Mouse (Mus musculus) natural killer cell, adult 2 months (primary cell): ENCODE measurements around the gene Gna11.

Source experiments
- DNase-seq, 2 experiments: peaks; one replicate each; pipeline ENCODE4 v3.0.0; 2022; ENCODE audit warnings: low spot score in 2 of 2

Gene Gna11

GRCm38 (mm10) chr10:81507095-81507494 is 37.9 kb downstream of the Gna11 start:
- DNase-seq, result no peak

- peak; percentile 51 to 77 for DNase-seq
Measured at GRCm38 (mm10) chr10:81505016-81505664, 39.9 kb downstream of the Gna11 start.

- DNase-seq, result peak; percentile 86 to 88
Measured at GRCm38 (mm10) chr10:81502658-81503057, 42.3 kb downstream of the Gna11 start.

GRCm38 (mm10) chr10:81501863-81502262 is 43.1 kb downstream of the Gna11 start:
- DNase-seq, result no peak

GRCm38 (mm10) chr10:81500032-81500431 is 45.0 kb downstream of the Gna11 start, which contains the start of gene S1pr4:
TSS of gene S1pr4 (minus strand) at chr10:81500132.
- no peak for DNase-seq

GRCm38 (mm10) chr10:81499250-81499901 is 45.6 kb downstream of the Gna11 start:
- DNase-seq, result peak; percentile 85 to 87

- DNase-seq, result peak; percentile 31 to 42
Measured at GRCm38 (mm10) chr10:81498316-81499249, 46.4 kb downstream of the Gna11 start.

- peak; percentile 28 to 46 for DNase-seq
Measured at GRCm38 (mm10) chr10:81497401-81498270, 47.4 kb downstream of the Gna11 start.

- no peak for DNase-seq
Measured at GRCm38 (mm10) chr10:81496969-81497368, 48.0 kb downstream of the Gna11 start.

GRCm38 (mm10) chr10:81496264-81496901 is 48.6 kb downstream of the Gna11 start, which contains the start of gene Ncln:
TSS of gene Ncln (minus strand) at chr10:81496392.
- DNase-seq, result peak; percentile 97 to 98

GRCm38 (mm10) chr10:81495616-81496263 is 49.2 kb downstream of the Gna11 start:
- DNase-seq, result no peak

- no peak for DNase-seq
Measured at GRCm38 (mm10) chr10:81495151-81495550, 49.8 kb downstream of the Gna11 start.

GRCm38 (mm10) chr10:81494260-81495041 is 50.5 kb downstream of the Gna11 start:
- no peak for DNase-seq

- peak in 1 of 2 experiments; percentile 40 for DNase-seq
Measured at GRCm38 (mm10) chr10:81493601-81494220, 51.3 kb downstream of the Gna11 start.

GRCm38 (mm10) chr10:81492606-81493240 is 52.3 kb downstream of the Gna11 start:
- DNase-seq, result no peak

GRCm38 (mm10) chr10:81491018-81491417 is 54.0 kb downstream of the Gna11 start:
- no peak for DNase-seq

- no peak for DNase-seq
Measured at GRCm38 (mm10) chr10:81489941-81490340, 55.0 kb downstream of the Gna11 start.

- DNase-seq, result no peak
Measured at GRCm38 (mm10) chr10:81488081-81488480, 56.9 kb downstream of the Gna11 start.
